Mouse (Mus musculus) telencephalon, adult 2 months (tissue): Measurements from ENCODE around the gene Dgat2.

Experiments used
- DNase-seq: peaks from one replicate; pipeline ENCODE4 v3.0.0-alpha.2; 2011; ENCODE audit warnings: low read depth, low spot score

Dgat2 gene

GRCm38 (mm10) chr7:99162462-99162861 is 20.1 kb downstream of the Dgat2 start:
- DNase-seq: no peak

DNA sequence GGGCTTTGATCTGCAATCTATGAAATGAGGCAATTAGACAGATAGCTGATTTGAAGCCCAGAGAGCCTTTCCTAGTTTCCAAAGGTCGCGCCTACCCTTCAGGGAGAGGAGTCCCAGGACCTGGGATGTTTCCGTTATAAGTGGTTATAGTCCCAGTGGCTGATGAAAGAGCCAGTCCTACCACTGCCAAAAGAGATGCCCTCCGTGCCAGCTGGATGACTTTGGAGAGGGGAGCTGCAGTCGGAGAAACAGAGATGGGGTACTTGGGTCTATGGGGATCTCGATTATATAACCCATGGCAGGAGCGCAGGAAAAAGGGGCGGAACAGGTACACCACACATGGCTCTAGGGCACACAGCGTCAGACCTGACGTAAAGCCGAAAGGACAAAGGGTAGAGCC is 20.6 kb downstream of the Dgat2 start:
- no peak for DNase-seq

GRCm38 (mm10) chr7:99161529-99161928 is 21.0 kb downstream of the Dgat2 start:
- no peak for DNase-seq

GRCm38 (mm10) chr7:99160995-99161394 is 21.5 kb downstream of the Dgat2 start:
- no peak for DNase-seq

DNA sequence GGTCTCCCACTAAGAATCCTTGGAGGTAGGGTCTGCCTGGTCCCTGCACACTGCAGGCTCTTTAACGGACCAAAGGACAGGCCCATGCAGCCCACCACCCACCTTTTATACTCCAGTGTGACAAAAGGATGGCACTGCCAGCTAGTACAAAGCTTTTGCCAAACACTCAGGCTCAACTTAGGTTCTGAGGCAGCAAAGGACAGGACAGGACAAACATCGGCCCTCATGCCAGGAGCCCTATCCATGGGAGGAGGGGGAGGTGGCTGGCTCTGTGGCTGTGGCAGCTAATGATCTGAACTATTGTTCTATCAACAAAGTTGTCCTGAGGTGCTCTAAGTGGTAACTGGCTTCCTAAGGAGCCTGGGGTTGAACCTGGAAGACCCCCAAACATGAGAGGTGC is 23.1 kb downstream of the Dgat2 start:
- no peak for DNase-seq

DNA sequence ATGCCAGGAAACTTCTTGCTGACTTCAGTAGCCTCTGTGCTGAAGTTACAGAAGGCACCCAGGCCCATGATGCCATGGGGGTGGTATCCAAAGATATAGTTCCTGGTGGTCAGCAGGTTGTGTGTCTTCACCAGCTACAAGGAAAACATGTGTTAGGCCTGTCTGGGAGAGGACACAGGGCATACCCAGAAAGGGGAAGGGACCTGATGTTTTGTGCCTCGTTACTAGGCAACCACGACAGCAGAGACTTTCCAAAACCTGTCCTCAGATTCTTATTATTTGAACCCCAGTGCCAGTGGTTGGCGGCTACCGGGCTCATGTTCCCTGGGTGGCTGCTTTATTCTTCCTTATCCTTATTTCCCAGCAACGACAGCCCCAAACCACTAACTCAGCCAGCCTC is 23.6 kb downstream of the Dgat2 start:
- DNase-seq: no peak

DNA sequence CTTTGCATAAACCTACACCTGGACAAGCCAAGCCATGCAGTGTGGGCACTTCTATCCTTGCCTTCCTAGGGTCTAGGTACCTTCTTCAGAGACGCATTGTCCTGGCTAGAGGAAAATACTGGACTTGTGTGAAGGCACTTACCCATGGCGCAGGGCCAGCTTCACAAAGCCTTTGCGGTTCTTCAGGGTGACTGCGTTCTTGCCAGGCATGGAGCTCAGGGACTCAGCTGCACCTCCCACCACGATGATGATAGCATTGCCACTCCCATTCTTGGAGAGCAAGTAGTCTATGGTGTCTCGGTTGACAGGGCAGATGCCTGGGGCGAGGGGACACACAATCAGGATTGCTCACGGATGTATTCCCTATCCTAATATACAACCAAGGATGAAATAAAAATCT is 24.5 kb downstream of the Dgat2 start:
- no peak for DNase-seq

- DNase-seq: no peak
Observed at GRCm38 (mm10) chr7:99156737-99157136, 25.8 kb downstream of the Dgat2 start.

- no peak for DNase-seq
Observed at GRCm38 (mm10) chr7:99155311-99156289, 26.9 kb downstream of the Dgat2 start.

DNA sequence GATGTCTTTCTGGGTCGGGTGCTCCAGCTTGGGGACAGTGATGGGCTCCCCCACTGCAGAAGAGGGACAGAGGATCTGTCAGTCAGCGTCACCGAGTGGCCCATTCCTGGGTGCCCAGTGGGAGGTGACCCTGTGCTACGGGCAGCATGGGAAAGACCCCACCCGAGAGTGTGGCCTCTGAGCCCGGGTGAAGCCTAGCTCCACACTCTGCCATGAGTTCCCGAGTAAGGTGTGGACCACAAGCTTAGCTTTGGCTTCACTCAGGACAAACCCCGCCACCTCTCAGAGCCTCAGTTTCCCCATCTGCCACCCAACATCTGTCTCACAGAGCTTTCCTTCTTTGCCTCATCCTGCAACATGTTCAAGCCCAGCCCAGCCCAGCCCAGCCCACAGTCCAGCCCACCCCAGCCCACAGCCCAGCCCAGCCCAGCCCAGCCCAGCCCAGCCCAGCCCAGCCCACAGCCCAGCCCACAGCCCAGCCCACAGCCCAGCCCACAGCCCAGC is 27.8 kb downstream of the Dgat2 start:
- DNase-seq: no peak

DNA sequence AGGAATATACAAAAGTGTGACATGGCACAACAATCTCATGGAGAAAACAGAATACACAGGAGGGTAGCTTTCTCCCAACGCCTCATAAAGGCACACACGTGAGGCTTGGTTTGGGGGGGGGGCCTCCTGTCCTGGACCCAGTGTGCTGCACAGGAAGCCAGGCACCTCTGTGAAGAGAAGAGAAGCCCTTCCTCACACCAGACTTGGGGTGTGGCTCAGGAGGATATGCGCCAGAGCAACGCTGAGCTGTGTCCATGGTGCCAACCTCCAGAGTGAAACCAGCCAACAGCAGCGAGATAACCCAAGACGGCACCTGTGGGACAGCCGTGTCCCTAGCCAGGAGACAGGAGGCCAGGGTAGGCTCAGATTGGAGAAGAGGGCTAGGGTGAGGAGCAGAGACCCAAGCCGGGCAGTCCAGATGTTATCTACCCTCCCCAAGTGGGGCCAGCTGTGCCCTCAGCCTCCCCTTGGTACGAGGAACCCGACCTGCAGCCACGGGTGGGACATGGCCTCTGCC is 28.8 kb downstream of the Dgat2 start:
- no peak for DNase-seq

GRCm38 (mm10) chr7:99152756-99153155 is 29.8 kb downstream of the Dgat2 start:
- no peak for DNase-seq

GRCm38 (mm10) chr7:99151342-99151741 is 31.2 kb downstream of the Dgat2 start:
- peak; percentile 96 for DNase-seq

DNA sequence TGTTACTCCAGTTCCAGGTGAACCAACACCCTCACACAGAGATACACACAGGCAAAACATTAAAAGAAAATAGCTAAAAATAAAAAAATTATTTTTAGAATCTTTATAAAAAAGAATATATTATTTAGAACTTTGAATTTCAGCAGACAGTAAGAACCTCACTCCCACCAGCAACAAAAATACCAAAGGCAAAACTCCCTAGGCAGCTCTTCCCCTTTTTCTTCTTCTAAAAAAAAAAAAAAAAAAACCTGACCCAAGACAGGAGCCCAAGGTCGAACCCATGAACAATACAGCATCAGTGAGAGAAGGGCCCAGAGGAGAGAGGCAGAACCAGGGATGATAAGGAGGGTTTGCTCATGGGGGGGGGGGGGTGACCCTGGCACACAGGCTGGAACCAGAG is 33.5 kb downstream of the Dgat2 start:
- DNase-seq: no peak

DNA sequence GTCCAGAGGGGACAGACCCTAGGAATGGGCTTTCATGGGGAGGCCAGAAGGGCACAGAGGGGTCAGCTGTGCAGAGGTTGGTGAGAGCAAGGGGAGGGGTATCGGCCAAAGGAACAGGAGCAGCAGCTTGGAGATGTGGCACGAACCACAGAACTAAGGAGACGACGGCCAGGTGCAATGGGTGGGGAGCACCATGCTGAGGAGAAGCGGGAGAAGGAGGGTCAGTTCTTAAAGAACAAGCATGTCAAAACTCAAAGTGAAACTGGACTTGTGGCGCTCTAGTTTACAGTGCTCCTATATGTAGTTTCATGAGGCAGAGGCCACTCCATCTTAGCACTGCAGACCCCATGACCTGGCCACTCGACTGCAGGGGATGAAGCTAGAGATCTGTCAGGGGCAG is 35.0 kb downstream of the Dgat2 start:
- DNase-seq: no peak

GRCm38 (mm10) chr7:99146906-99147305 is 35.6 kb downstream of the Dgat2 start:
- DNase-seq: no peak

DNA sequence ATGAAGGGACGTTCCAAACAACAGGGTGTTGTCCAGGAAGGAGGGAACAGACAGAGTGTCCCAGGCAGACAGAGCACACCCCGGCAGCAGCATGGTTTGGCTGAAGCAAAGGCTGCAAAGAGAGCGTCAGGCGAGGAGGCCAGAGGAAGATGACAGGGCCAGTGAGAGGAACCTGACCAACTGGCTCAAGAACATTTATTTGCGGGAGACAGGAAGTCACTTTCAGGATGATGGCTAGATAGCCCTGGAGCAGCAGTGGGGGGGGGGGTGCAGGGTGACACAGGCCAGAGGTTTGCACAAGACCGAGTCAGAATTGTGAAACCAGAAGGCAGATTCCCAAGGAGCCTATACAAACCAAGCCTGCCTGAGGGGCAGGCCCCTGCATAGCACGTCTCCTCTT is 36.5 kb downstream of the Dgat2 start:
- no peak for DNase-seq

DNA sequence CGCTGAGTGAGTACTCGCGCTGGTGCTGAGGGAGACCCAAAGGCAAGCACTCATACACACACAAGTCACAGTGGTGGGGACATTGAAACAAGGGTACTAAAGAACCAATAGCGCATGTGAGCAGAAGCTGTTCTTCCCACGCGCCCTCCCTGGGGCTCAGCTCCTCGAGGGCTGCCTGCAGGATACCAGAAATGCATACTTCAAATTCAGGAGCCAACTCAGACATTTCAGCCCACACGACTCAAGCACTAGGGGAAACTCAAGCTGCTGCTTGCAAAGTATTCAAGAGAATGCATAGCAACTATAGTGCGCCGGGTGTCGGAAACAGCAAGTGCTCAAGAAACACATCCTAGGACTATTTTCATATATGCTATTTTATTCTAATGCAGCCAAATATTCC is 37.9 kb downstream of the Dgat2 start:
- DNase-seq: peak; percentile 91

DNA sequence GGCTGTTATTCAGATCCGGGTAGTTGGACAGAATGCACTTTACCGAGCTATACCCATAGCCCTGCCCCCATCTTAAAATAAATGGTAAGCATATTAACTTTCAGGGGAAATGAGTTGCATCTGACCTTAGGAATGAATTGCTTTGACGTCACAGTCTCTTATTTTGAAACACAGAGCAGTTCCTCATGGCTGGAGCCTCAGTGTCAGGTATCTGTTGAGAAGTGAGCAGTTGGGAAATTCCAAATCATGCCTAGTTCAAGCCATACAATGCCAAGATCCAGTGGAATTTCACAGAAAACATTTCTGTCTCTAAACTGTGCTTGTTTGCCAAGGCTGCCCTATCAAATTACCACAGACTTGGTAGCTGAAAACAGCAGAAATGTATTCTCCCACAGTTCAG is 39.3 kb downstream of the Dgat2 start:
- DNase-seq: no peak

DNA sequence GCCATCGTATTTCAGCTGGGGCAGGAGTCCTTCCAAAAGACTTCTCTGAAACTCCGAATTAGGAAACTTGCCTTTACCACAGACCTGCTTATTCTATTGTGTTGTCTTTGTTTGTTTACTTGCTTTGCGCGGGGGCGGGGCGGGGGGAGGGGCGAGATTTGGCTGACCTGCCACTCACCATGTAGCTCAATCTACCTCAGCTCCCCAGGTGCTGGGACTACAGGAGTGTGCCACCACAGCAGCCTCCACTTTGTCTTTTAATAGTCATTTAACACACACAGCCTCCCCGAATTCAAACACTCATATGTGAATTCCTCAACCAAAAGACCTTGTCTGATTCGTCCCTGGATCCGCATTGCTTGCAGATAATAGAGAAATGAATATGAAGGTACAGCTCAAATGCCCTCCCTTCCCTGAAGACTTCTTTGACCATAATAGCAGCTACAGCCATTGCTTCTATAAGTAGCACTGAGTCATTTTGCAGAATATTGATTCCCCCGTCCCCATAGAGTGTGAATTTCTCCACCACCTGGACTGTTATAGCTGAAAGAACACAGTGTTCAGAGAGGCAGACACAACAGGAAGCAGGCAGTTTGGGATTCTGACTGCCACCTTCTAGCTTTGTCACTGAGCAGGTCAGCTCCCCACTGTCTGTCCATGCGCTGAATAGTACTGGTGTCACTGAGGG is 40.5 kb downstream of the Dgat2 start:
- DNase-seq: no peak

DNA sequence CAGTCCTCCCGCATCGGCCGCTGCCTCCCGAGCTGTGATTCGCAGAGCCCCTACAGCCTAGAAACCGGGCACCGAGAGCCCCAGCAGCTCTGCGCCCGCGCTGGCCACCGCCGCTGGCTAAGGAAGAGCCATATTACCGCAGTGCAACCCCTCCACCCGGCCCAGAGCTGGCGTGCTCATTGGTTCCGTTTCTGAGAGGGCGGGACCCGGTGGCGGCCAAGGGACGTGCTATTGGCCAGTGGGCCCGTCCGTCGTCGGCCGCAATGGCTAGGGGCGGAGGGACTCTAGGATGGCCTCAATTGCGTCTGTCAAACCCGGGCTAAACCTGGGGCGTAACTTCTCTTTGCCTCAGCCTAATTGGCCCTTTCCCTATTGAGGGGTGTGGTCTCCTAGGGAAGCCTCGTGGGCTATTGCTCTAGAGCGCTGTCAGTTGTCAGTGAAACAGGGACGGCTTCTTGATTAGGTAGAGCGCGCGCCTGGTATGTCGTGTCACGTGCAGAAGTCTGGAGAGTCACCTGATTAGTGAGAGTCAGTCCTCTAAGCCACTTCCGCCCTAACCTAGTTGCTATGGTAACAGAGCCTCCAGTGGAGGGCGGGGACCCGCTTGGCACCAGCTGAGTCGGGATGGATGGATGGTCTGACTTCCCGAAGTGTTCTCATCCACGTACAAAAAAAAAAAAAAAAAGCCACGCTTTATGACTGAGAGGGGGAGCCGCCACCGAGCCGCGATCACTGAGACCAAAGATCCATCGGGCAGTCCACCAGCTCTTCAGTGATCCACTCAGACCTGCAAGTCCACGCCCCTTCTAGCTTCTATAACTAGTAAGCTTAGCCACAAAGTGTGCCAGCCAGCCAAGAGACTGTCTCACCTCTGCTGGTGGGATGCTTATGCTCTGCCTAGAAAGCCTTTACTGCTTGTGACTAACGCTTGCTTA is 41.3 kb downstream of the Dgat2 start, which contains the start of gene Uvrag:
TSS of gene Uvrag (minus strand) at position 158 of the 935 bp plus-strand sequence.
- DNase-seq: peak; percentile 100
